ENCODE assay signal across 10 mouse cellular contexts in the genomic region with DNA sequence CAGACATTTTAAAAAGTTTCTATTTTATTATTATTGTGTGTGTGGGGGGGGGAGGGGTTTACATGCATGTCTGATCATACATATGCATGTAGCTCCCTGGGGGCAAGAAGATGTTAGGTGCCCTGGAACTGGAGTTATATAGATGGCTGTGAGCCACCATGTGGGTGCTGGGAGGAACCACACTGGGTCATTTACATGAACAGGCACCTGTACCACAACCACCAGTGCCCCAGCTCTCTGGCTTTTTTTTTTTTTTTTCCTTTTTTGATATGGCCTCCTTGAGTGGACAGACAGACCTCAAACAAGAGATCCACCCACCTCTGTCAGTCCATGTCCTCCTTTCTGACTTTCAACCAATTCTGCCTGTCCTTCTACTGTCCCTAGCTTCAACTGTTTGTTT. TPM values are rescaled to one million over a fixed set of nuclear protein-coding genes. Genes with fewer than 3 reads are reported as not detected.
DNase-seq lines count a peak whose midpoint lies in the region; ATAC-seq and TF ChIP-seq lines count a peak whose summit lies in the region.
"Had no signal": no experiment of that assay in that cellular context is flagged by ENCODE, and none has a peak within 500 bp of the region (broad histone marks: within the 10 kb centered on the region; RNA-seq: fewer than 3 reads in every experiment).

No protein-coding gene starts in this region.

- peaks cover 10% of the 10 kb centered on the region for H3K36me3 ChIP-seq in midbrain, embryonic 12.5 days
- peaks cover 5% of the 10 kb centered on the region; the same call in 1 of the 2 replicates for H3K36me3 ChIP-seq in midbrain, embryonic 16.5 days (ENCODE audit: control insufficient read depth, insufficient read depth, low read length)
- H3K36me3 ChIP-seq in limb, embryonic 12.5 days, result peaks cover 17% of the 10 kb centered on the region
- peaks cover 7% of the 10 kb centered on the region; the same call in 1 of the 2 replicates for H3K36me3 ChIP-seq in stomach, embryonic 15.5 days

- peak overlapping the region; percentile 91 for H3K4me2 ChIP-seq in midbrain, embryonic 12.5 days (replicated peaks)
- no peak overlapping the region; the same call in 1 of the 2 replicates for H3K4me2 ChIP-seq in midbrain, embryonic 16.5 days (ENCODE audit: low read length)
- peak overlapping the region; percentile 84; the same call in 1 of the 2 replicates for H3K4me2 ChIP-seq in limb, embryonic 12.5 days
- H3K4me2 ChIP-seq in stomach, embryonic 15.5 days, result peak overlapping the region; percentile 70

- H3K9ac ChIP-seq in midbrain, embryonic 12.5 days (replicated peaks), result no peak overlapping the region
- no peak overlapping the region for H3K9ac ChIP-seq in midbrain, embryonic 16.5 days (ENCODE audit: low read depth, low read length)
- H3K9ac ChIP-seq in limb, embryonic 12.5 days (replicated peaks), result no peak overlapping the region
- H3K9ac ChIP-seq in stomach, embryonic 15.5 days, result no peak overlapping the region

- ATAC-seq in midbrain, embryonic 12.5 days (ENCODE audit: low FRiP score, low read depth), result no peak
- no peak for ATAC-seq in midbrain, embryonic 16.5 days
- no peak for ATAC-seq in limb, embryonic 12.5 days (ENCODE audit: insufficient number of reproducible peaks, insufficient read depth, low FRiP score, low TSS enrichment, low read depth)
- ATAC-seq in stomach, embryonic 15.5 days (ENCODE audit: insufficient read depth, low FRiP score, low read depth), result no peak

- no peaks in the 10 kb centered on the region for H3K9me3 ChIP-seq in midbrain, embryonic 12.5 days
- no peaks in the 10 kb centered on the region for H3K9me3 ChIP-seq in midbrain, embryonic 16.5 days (replicated peaks; ENCODE audit: control insufficient read depth, low read length, poor library complexity, severe bottlenecking)
- no peaks in the 10 kb centered on the region for H3K9me3 ChIP-seq in limb, embryonic 12.5 days
- no peaks in the 10 kb centered on the region for H3K9me3 ChIP-seq in stomach, embryonic 15.5 days

- no peak overlapping the region for H3K27ac ChIP-seq in gastrocnemius, adult 2 months
- H3K27ac ChIP-seq in midbrain, embryonic 12.5 days (replicated peaks), result no peak overlapping the region
- H3K27ac ChIP-seq in midbrain, embryonic 16.5 days (ENCODE audit: low read length), result no peak overlapping the region
- H3K27ac ChIP-seq in limb, embryonic 12.5 days, result no peak overlapping the region
- no peak overlapping the region for H3K27ac ChIP-seq in stomach, embryonic 15.5 days

- no peak for DNase-seq in gastrocnemius, adult 2 months
- DNase-seq in gastrocnemius, postnatal 10 days, result no peak
- no peak for DNase-seq in left cerebral cortex, adult 18-20 months (ENCODE audit: low spot score in 2 of 2)
- DNase-seq in spleen, postnatal 14 days (ENCODE audit: low spot score in 2 of 2), result no peak
- DNase-seq: thymus, postnatal 25 days had no signal

- peaks cover 15% of the 10 kb centered on the region for H3K4me1 ChIP-seq in midbrain, embryonic 12.5 days
- peaks cover 11% of the 10 kb centered on the region for H3K4me1 ChIP-seq in midbrain, embryonic 16.5 days (ENCODE audit: control insufficient read depth, insufficient read depth, low read length)
- peaks cover 12% of the 10 kb centered on the region for H3K4me1 ChIP-seq in limb, embryonic 12.5 days (replicated peaks)
- H3K4me1 ChIP-seq in stomach, embryonic 15.5 days, result peaks cover 8% of the 10 kb centered on the region; the same call in 1 of the 2 replicates

- intact Hi-C loops in gastrocnemius, adult 2 months (cut with DNase I), result no loop called here

- H3K4me3 ChIP-seq in gastrocnemius, adult 2 months, result peak overlapping the region; percentile 80
- H3K4me3 ChIP-seq in midbrain, embryonic 12.5 days, result peak overlapping the region; percentile 82
- H3K4me3 ChIP-seq in midbrain, embryonic 16.5 days (ENCODE audit: low read depth, low read length), result no peak overlapping the region
- no peak overlapping the region for H3K4me3 ChIP-seq in limb, embryonic 12.5 days (replicated peaks)
- H3K4me3 ChIP-seq in stomach, embryonic 15.5 days (replicated peaks), result peak overlapping the region; percentile 80; the same call in 1 of the 2 replicates

- no peaks in the 10 kb centered on the region for H3K27me3 ChIP-seq in midbrain, embryonic 12.5 days
- no peaks in the 10 kb centered on the region for H3K27me3 ChIP-seq in midbrain, embryonic 16.5 days (ENCODE audit: control insufficient read depth, insufficient read depth, low read depth, low read length)
- H3K27me3 ChIP-seq in limb, embryonic 12.5 days, result no peaks in the 10 kb centered on the region
- no peaks in the 10 kb centered on the region for H3K27me3 ChIP-seq in stomach, embryonic 15.5 days (replicated peaks)

- no peak for TF ChIP-seq CTCF in gastrocnemius, adult 2 months (IDR thresholded peaks at IDR 0.05)

RNA-seq across cellular contexts. Expression of a gene that starts 1.4 kb away (rescaled TPM):
- 1,000 to 10,000 TPM; 1,156 to 1,696 TPM for total RNA-seq in gastrocnemius, adult 2 months (2021)
- 100 to 1,000 TPM; 882 to 991 TPM for total RNA-seq in gastrocnemius, postnatal 10 days (2021)
- 540 and 574 TPM in 2 replicates for polyA plus RNA-seq in midbrain, embryonic 12.5 days (2016; fragmentation: Nextera tagmentation; extraction: Ambion mirVana)
- polyA plus RNA-seq in midbrain, embryonic 16.5 days (2015; fragmentation: Nextera tagmentation; extraction: Ambion mirVana), result 610 and 673 TPM in 2 replicates
- 461 and 512 TPM in 2 replicates for polyA plus RNA-seq in limb, embryonic 12.5 days (2016; fragmentation: Nextera tagmentation; extraction: Ambion mirVana)
- polyA plus RNA-seq in stomach, embryonic 15.5 days (2015; fragmentation: Nextera tagmentation; extraction: Ambion mirVana), result 612 and 619 TPM in 2 replicates
- 100 to 1,000 TPM; 415 to 443 TPM for total RNA-seq in left cerebral cortex, adult 18-20 months (2021)

RNA-seq across cellular contexts. Expression of a gene that starts 1.6 kb away (rescaled TPM):
- under 1 TPM; 0.26 to 0.61 TPM for total RNA-seq in gastrocnemius, adult 2 months (2021)
- total RNA-seq in gastrocnemius, postnatal 10 days (2021), result under 1 TPM; 0.81 to 0.87 TPM
- 3.0 and 3.3 TPM in 2 replicates for polyA plus RNA-seq in midbrain, embryonic 12.5 days (2016; fragmentation: Nextera tagmentation; extraction: Ambion mirVana)
- 1.8 and 3.1 TPM in 2 replicates for polyA plus RNA-seq in midbrain, embryonic 16.5 days (2015; fragmentation: Nextera tagmentation; extraction: Ambion mirVana)
- 1.2 and 1.9 TPM in 2 replicates for polyA plus RNA-seq in limb, embryonic 12.5 days (2016; fragmentation: Nextera tagmentation; extraction: Ambion mirVana)
- 1.2 and 1.3 TPM in 2 replicates for polyA plus RNA-seq in stomach, embryonic 15.5 days (2015; fragmentation: Nextera tagmentation; extraction: Ambion mirVana)
- under 1 TPM; 0.73 to 0.79 TPM for total RNA-seq in left cerebral cortex, adult 18-20 months (2021)

RNA-seq across cellular contexts. Expression of a gene that starts 6.2 kb away (rescaled TPM):
- total RNA-seq in gastrocnemius, adult 2 months (2021), result not detected
- not detected for total RNA-seq in gastrocnemius, postnatal 10 days (2021)
- polyA plus RNA-seq in midbrain, embryonic 12.5 days (2016; fragmentation: Nextera tagmentation; extraction: Ambion mirVana), result not detected in 2 replicates
- polyA plus RNA-seq in midbrain, embryonic 16.5 days (2015; fragmentation: Nextera tagmentation; extraction: Ambion mirVana), result not detected in 2 replicates
- 0.44 TPM in 1 of 2 replicates, not detected in the other for polyA plus RNA-seq in limb, embryonic 12.5 days (2016; fragmentation: Nextera tagmentation; extraction: Ambion mirVana)
- polyA plus RNA-seq in stomach, embryonic 15.5 days (2015; fragmentation: Nextera tagmentation; extraction: Ambion mirVana), result 1.5 and 4.1 TPM in 2 replicates
- total RNA-seq in left cerebral cortex, adult 18-20 months (2021), result not detected
- polyA plus RNA-seq: gonadal fat pad, adult 2 months had no signal

RNA-seq across cellular contexts. Expression of a gene that starts 27.7 kb away (rescaled TPM):
- not detected for total RNA-seq in gastrocnemius, adult 2 months (2021)
- not detected for total RNA-seq in gastrocnemius, postnatal 10 days (2021)
- not detected in 2 replicates for polyA plus RNA-seq in midbrain, embryonic 12.5 days (2016; fragmentation: Nextera tagmentation; extraction: Ambion mirVana)
- polyA plus RNA-seq in midbrain, embryonic 16.5 days (2015; fragmentation: Nextera tagmentation; extraction: Ambion mirVana), result 0.10 TPM in 1 of 2 replicates, not detected in the other
- 0.36 and 0.38 TPM in 2 replicates for polyA plus RNA-seq in limb, embryonic 12.5 days (2016; fragmentation: Nextera tagmentation; extraction: Ambion mirVana)
- polyA plus RNA-seq in stomach, embryonic 15.5 days (2015; fragmentation: Nextera tagmentation; extraction: Ambion mirVana), result 0.14 and 0.19 TPM in 2 replicates
- under 1 TPM; 0.14 to 0.26 TPM for total RNA-seq in left cerebral cortex, adult 18-20 months (2021)

RNA-seq across cellular contexts. Expression of a gene that starts 27.8 kb away (rescaled TPM):
- under 1 TPM; 0.36 to 0.54 TPM for total RNA-seq in gastrocnemius, adult 2 months (2021)
- total RNA-seq in gastrocnemius, postnatal 10 days (2021), result under 1 TPM; 0.45 to 0.54 TPM
- polyA plus RNA-seq in midbrain, embryonic 12.5 days (2016; fragmentation: Nextera tagmentation; extraction: Ambion mirVana), result 1.8 and 2.4 TPM in 2 replicates
- 3.0 and 4.5 TPM in 2 replicates for polyA plus RNA-seq in midbrain, embryonic 16.5 days (2015; fragmentation: Nextera tagmentation; extraction: Ambion mirVana)
- polyA plus RNA-seq in limb, embryonic 12.5 days (2016; fragmentation: Nextera tagmentation; extraction: Ambion mirVana), result 6.3 and 6.8 TPM in 2 replicates
- polyA plus RNA-seq in stomach, embryonic 15.5 days (2015; fragmentation: Nextera tagmentation; extraction: Ambion mirVana), result 1.3 and 1.6 TPM in 2 replicates
- 1 to 10 TPM; 5.4 to 5.6 TPM for total RNA-seq in left cerebral cortex, adult 18-20 months (2021)

Comparison
In these comparisons a context has a peak if more than half of its experiments do, and no peak if none do; other contexts are left out.
1. H3K4me3 ChIP-seq: peak in gastrocnemius, adult 2 months (single experiment), midbrain, embryonic 12.5 days (single experiment) and stomach, embryonic 15.5 days (single experiment); none in midbrain, embryonic 16.5 days (single experiment) and limb, embryonic 12.5 days (single experiment).